Mouse (Mus musculus) stomach, embryonic 14.5 days (tissue): ENCODE measurements around the gene Trpc1. TPM values are rescaled to one million over a fixed set of nuclear protein-coding genes. Genes with fewer than 3 reads are reported as not detected.

Experiments used
- ATAC-seq: fragments of 200-750 bp; cut with Nextera tagmentation; 2 replicates; pipeline ENCODE4 v1.8.0; 2017; ENCODE audit warnings: low read depth, moderate TSS enrichment; ENCODE audit not compliant: insufficient number of reproducible peaks, insufficient read depth, low FRiP score
- H3K27ac ChIP-seq: fragments of 300-500 bp; sonication (generic); 2 replicates; pipeline ENCODE4 v1.5.1; 2014; ENCODE audit warnings: mild to moderate bottlenecking, low read length, moderate library complexity, mixed read lengths
- H3K27me3 ChIP-seq: fragments of 300-500 bp; sonication (generic); 2 replicates; pipeline ENCODE4 v1.6.1; 2014; ENCODE audit warnings: low read length, control low read depth, mixed read lengths; ENCODE audit not compliant: control insufficient read depth, insufficient read depth
- H3K36me3 ChIP-seq: fragments of 300-500 bp; sonication (generic); 2 replicates; pipeline ENCODE4 v1.6.1; 2014; ENCODE audit warnings: mild to moderate bottlenecking, control low read depth, low read length, moderate library complexity, mixed read lengths; ENCODE audit not compliant: control insufficient read depth, insufficient read depth
- H3K4me1 ChIP-seq: fragments of 300-500 bp; sonication (generic); 2 replicates; pipeline ENCODE4 v1.6.1; 2014; ENCODE audit warnings: low read length, control low read depth, mixed read lengths; ENCODE audit not compliant: control insufficient read depth, insufficient read depth
- H3K4me2 ChIP-seq: fragments of 300-500 bp; sonication (generic); replicated peaks from 2 replicates; pipeline ENCODE4 v1.6.1; 2014; ENCODE audit warnings: low read depth, low read length, control low read depth
- H3K4me3 ChIP-seq: fragments of 300-500 bp; sonication (generic); 2 replicates; pipeline ENCODE4 v1.5.1; 2014; ENCODE audit warnings: low read depth, low read length, control low read depth
- H3K9ac ChIP-seq: fragments of 300-500 bp; sonication (generic); replicated peaks from 2 replicates; pipeline ENCODE4 v1.6.1; 2014; ENCODE audit warnings: low read depth, mild to moderate bottlenecking, control low read depth, low read length, moderate library complexity, mixed read lengths
- H3K9me3 ChIP-seq: fragments of 300-500 bp; sonication (generic); 2 replicates; pipeline ENCODE4 v1.6.1; 2016; ENCODE audit warnings: low read depth, low read length, control low read depth; ENCODE audit not compliant: control insufficient read depth
- WGBS: fragments of 180-500 bp; shearing (Covaris S2); extraction: QIAGEN DNeasy Blood & Tissue Kit; methylation state at CpG from one replicate; pipeline ENCODE4 v1.1.7; 2014; 5-methylcytosine and 5-hydroxymethylcytosine counted together
- polyA plus RNA-seq: library from polyadenylated mRNA; unstranded; fragments of >200 nt; fragmentation: Nextera tagmentation; extraction: Ambion mirVana; gene quantifications from 2 replicates; pipeline ENCODE4 v1.2.1, GENCODE M21; 2014

Gene Trpc1
- polyA plus RNA-seq, 1 experiment from 2014 or later, result 4.0 TPM

GRCm38 (mm10) chr9:95672331-95672730 is 77.8 kb downstream of the Trpc1 start:
- Histone ChIP-seq H3K4me2 (no peak overlapping the region), H3K9me3 (peaks cover 3% of the 10 kb centered on the region; the same call in 1 of the 2 replicates), H3K4me1 (no peaks in the 10 kb centered on the region), H3K9ac (no peak overlapping the region), H3K4me3 (no peak overlapping the region), H3K27me3 (no peaks in the 10 kb centered on the region), H3K27ac (no peak overlapping the region), H3K36me3 (no peaks in the 10 kb centered on the region)
- ATAC-seq, result no peak
- WGBS, result 84% methylated on average over 3 of the region's 3 CpGs

GRCm38 (mm10) chr9:95668306-95668705 is 81.9 kb downstream of the Trpc1 start:
- no peak overlapping the region for H3K27ac ChIP-seq
- ATAC-seq, result no peak
- H3K27me3 ChIP-seq, result no peaks in the 10 kb centered on the region
- H3K9me3 ChIP-seq, result peaks cover 3% of the 10 kb centered on the region; the same call in 1 of the 2 replicates
- no peaks in the 10 kb centered on the region for H3K4me1 ChIP-seq
- H3K4me3 ChIP-seq, result no peak overlapping the region
- no peak overlapping the region for H3K9ac ChIP-seq
- 62% methylated on average over 5 of the region's 5 CpGs for WGBS
- no peaks in the 10 kb centered on the region for H3K36me3 ChIP-seq
- no peak overlapping the region for H3K4me2 ChIP-seq

DNA sequence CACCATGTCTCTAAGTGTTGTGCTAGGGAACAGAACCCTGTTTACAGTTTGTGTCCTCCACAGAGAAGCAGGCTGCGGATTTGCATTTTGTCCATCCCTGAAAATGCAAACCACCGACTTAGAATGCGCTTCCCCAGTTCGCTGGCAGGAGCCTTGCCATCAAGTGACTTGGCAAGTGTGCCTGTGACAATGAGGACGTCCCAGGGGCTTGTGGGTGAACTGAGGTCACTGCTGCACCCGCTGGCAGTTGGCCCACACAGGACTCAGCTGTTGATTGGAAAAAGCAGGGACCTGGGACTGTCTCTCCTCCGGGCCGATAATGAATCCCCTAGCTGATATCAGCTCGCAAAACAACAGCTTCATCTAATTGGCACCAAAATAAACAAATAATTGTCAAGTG is 82.3 kb downstream of the Trpc1 start:
- no peaks in the 10 kb centered on the region for H3K27me3 ChIP-seq
- WGBS, result 52% methylated on average over 9 of the region's 9 CpGs
- H3K36me3 ChIP-seq, result no peaks in the 10 kb centered on the region
- H3K4me3 ChIP-seq, result no peak overlapping the region
- no peak for ATAC-seq
- H3K9me3 ChIP-seq, result peaks cover 3% of the 10 kb centered on the region; the same call in 1 of the 2 replicates
- H3K4me1 ChIP-seq, result no peaks in the 10 kb centered on the region
- no peak overlapping the region for H3K9ac ChIP-seq
- no peak overlapping the region for H3K4me2 ChIP-seq
- H3K27ac ChIP-seq, result no peak overlapping the region

- H3K9me3 ChIP-seq, result no peaks in the 10 kb centered on the region
- ATAC-seq, result no peak
- H3K9ac ChIP-seq, result no peak overlapping the region
- WGBS, result 89% methylated on average over 6 of the region's 6 CpGs
- H3K36me3 ChIP-seq, result no peaks in the 10 kb centered on the region
- no peak overlapping the region for H3K27ac ChIP-seq
- H3K4me2 ChIP-seq, result no peak overlapping the region
- no peak overlapping the region for H3K4me3 ChIP-seq
- no peaks in the 10 kb centered on the region for H3K27me3 ChIP-seq
- H3K4me1 ChIP-seq, result no peaks in the 10 kb centered on the region
These were observed 84.3 kb downstream of the Trpc1 start for GRCm38 (mm10) chr9:95665835-95666234.

DNA sequence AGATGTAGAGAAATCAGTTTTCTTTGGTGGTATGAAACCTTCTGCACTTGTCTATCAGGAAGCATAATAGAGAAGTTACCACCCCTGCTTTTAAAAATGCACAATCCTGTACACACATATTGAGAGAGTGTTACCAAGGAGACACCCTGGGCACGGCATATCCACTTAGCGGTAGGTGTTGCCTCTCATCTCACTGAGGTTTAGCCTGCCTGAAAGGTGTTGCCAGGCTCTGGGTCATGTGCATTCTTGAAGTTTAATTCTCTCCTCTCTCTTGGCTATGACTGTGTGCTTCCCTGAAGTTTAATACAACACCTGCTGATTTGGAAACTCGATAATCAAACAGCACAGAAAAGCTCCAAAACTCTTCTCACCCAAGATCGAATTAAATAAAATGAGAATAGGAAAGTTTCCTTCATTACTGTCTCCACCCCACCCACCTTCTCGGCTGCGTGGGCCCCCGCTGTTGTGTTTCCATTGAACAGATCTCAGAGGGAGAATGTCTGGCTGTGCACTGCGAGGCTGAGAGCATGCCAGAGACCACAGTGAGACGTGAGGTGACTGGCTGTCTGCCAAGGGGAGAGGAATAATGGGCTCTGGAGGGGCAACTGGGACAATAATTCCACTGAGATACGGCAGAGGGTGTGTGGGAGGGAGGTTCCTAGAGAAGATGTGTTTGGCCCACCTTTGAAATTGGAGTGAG is 85.7 kb downstream of the Trpc1 start:
- Histone ChIP-seq H3K9me3 (no peaks in the 10 kb centered on the region), H3K4me3 (no peak overlapping the region), H3K36me3 (no peaks in the 10 kb centered on the region), H3K9ac (no peak overlapping the region), H3K4me2 (no peak overlapping the region), H3K27me3 (no peaks in the 10 kb centered on the region), H3K4me1 (no peaks in the 10 kb centered on the region), H3K27ac (no peak overlapping the region)
- WGBS, result 44% methylated on average over 10 of the region's 10 CpGs
- peak; percentile 33; the same call in 1 of the 2 replicates for ATAC-seq

DNA sequence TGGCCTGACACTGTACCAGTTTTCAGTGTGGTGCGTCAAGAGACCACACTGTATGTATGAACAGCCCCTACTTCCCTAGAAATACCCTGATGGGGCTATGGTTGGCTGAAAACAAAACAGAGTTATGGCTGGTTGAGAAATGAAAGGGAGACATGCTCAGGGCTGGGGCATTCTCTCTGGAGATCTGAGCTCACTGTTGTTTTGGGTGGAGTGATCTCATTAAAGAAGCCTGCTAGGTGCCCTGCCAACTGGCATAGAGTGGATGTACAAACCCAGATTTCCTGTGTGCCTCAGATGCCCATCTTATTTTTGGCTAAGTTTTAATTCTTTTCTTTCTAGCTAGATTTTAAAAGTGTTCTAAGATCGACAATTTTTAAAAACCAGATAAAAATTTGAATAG is 92.2 kb downstream of the Trpc1 start:
- H3K27me3 ChIP-seq, result no peaks in the 10 kb centered on the region
- no peaks in the 10 kb centered on the region for H3K4me1 ChIP-seq
- WGBS, result 87% methylated on average over 2 of the region's 2 CpGs
- H3K4me2 ChIP-seq, result no peak overlapping the region
- H3K9me3 ChIP-seq, result no peaks in the 10 kb centered on the region
- H3K27ac ChIP-seq, result no peak overlapping the region
- H3K36me3 ChIP-seq, result no peaks in the 10 kb centered on the region
- H3K9ac ChIP-seq, result no peak overlapping the region
- no peak for ATAC-seq
- H3K4me3 ChIP-seq, result no peak overlapping the region

Other genes with a start within 250 kb of the Trpc1 start
- gene U2surp, start 238.4 kb downstream of the Trpc1 start, polyA plus RNA-seq, result 137 and 141 TPM in 2 replicates
- 0.09 TPM in 1 of 2 replicates, not detected in the other for gene Paqr9, start 190.7 kb downstream of the Trpc1 start, polyA plus RNA-seq
- gene Pcolce2, start 112.8 kb downstream of the Trpc1 start, polyA plus RNA-seq, result 0.98 and 1.3 TPM in 2 replicates
- gene Pls1, start 94.9 kb upstream of the Trpc1 start, polyA plus RNA-seq, result 20.4 and 20.7 TPM in 2 replicates
- gene Atr, start 107.2 kb upstream of the Trpc1 start, polyA plus RNA-seq, result 27.4 and 28.1 TPM in 2 replicates
- gene Xrn1, start 204.4 kb upstream of the Trpc1 start, polyA plus RNA-seq, result 27.1 and 30.7 TPM in 2 replicates